Mouse (Mus musculus): ENCODE results near the gene Gchfr.

Gchfr gene

GRCm38 (mm10) chr2:119166901-119167865 lies at the start of gene Gchfr:
Gene Gchfr (plus strand): TSS chr2:119167773.
- DNase-seq: peak; percentile 59 to 65

GRCm38 (mm10) chr2:119136346-119136898 lies 31.2 kb upstream of the Gchfr start:
- no peak for DNase-seq

- DNase-seq: no peak
Measured at GRCm38 (mm10) chr2:119145199-119145598, 22.4 kb upstream of the Gchfr start.

- no peak for DNase-seq
Measured at GRCm38 (mm10) chr2:119146435-119146834, 21.1 kb upstream of the Gchfr start.

GRCm38 (mm10) chr2:119147160-119147678 lies 20.4 kb upstream of the Gchfr start:
- DNase-seq: no peak

GRCm38 (mm10) chr2:119147775-119148174 lies 19.8 kb upstream of the Gchfr start:
- DNase-seq: no peak

GRCm38 (mm10) chr2:119152255-119152654 lies 15.3 kb upstream of the Gchfr start:
- DNase-seq: no peak

- DNase-seq: no peak
Measured at GRCm38 (mm10) chr2:119154683-119155082, 12.9 kb upstream of the Gchfr start.

- DNase-seq: no peak
Measured at GRCm38 (mm10) chr2:119155388-119155787, 12.2 kb upstream of the Gchfr start.

GRCm38 (mm10) chr2:119156081-119156680 lies 11.4 kb upstream of the Gchfr start:
- DNase-seq: peak in 1 of 2 experiments; percentile 36

GRCm38 (mm10) chr2:119156681-119157572 lies 10.6 kb upstream of the Gchfr start, which contains the start of gene Rmdn3:
Gene Rmdn3 (minus strand): TSS chr2:119157034.
- DNase-seq: peak; percentile 95 to 98

GRCm38 (mm10) chr2:119157836-119158235 lies 9.7 kb upstream of the Gchfr start:
- DNase-seq: no peak

- DNase-seq: no peak
Measured at GRCm38 (mm10) chr2:119161247-119161646, 6.3 kb upstream of the Gchfr start.

GRCm38 (mm10) chr2:119163135-119163534 lies 4.4 kb upstream of the Gchfr start:
- DNase-seq: no peak

GRCm38 (mm10) chr2:119163999-119164398 lies 3.6 kb upstream of the Gchfr start:
- DNase-seq: no peak

- DNase-seq: no peak
Measured at GRCm38 (mm10) chr2:119165401-119165800, 2.2 kb upstream of the Gchfr start.

GRCm38 (mm10) chr2:119167866-119168256 lies 288 bp downstream of the Gchfr start:
- DNase-seq: no peak

- DNase-seq: no peak
Measured at GRCm38 (mm10) chr2:119170282-119170681, 2.7 kb downstream of the Gchfr start.

GRCm38 (mm10) chr2:119171574-119171973 lies 4.0 kb downstream of the Gchfr start:
- DNase-seq: no peak

- DNase-seq: no peak
Measured at GRCm38 (mm10) chr2:119172446-119172845, 4.9 kb downstream of the Gchfr start.

- no peak for DNase-seq
Measured at GRCm38 (mm10) chr2:119172862-119173576, 5.4 kb downstream of the Gchfr start.
